Mouse (Mus musculus): ENCODE measurements around the gene Nacc1. TPM values are rescaled to one million over a fixed set of nuclear protein-coding genes. Genes with fewer than 3 reads are reported as not detected.

The Nacc1 gene
- total RNA-seq, 2 experiments from 2014 or later: 59.2 to 92.9 TPM

DNA sequence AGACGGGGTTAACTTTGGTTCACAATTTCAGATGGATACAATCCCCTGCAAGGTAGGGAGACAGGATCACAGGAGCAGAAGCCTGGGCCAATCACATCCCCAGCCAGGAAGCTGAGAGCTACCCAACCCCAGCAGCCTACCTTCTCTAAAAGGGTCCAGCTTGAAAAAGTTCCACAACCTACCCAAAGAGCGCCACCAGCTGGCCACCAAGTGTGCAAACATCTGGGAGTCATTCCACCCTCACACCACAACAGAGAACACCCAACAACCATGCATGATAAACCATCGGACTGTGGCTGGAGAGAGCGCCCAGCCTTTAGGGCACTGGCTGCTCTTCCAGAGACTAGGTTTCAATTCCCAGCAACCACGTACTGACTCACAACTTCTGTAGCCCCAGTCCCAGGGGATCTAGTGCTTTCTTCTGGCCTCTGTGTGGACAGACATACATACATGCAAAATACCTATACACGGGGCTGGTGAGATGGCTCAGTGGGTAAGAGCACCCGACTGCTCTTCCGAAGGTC, 66.5 kb downstream of the Nacc1 start:
- 0 out of 2 replicates have a peak, but pooled peaks have one; percentile 22 for ATAC-seq (replicated peaks; ENCODE audit: poor library complexity, severe bottlenecking)

Other genes with a start within 250 kb of the Nacc1 start
- 33.3 and 44.1 TPM in 2 replicates for gene Ier2, start 25.0 kb downstream of the Nacc1 start, total RNA-seq (2014; fragmentation: Nextera tagmentation)
- gene Ier2, start 25.0 kb downstream of the Nacc1 start, total RNA-seq (2017): 40.7 and 47.6 TPM in 2 replicates
- 76.9 and 123 TPM in 2 replicates for gene Trmt1, start 1.6 kb downstream of the Nacc1 start, total RNA-seq (2014; fragmentation: Nextera tagmentation)
- gene Trmt1, start 1.6 kb downstream of the Nacc1 start, total RNA-seq (2017): 73.8 and 95.9 TPM in 2 replicates
- gene Lyl1, start 13.6 kb upstream of the Nacc1 start, total RNA-seq (2014; fragmentation: Nextera tagmentation): 82.1 and 133 TPM in 2 replicates
- gene Lyl1, start 13.6 kb upstream of the Nacc1 start, total RNA-seq (2017): 65.9 and 73.3 TPM in 2 replicates
- 11.0 and 17.9 TPM in 2 replicates for gene G430095P16Rik, start 35.1 kb upstream of the Nacc1 start, total RNA-seq (2014; fragmentation: Nextera tagmentation)
- gene G430095P16Rik, start 35.1 kb upstream of the Nacc1 start, total RNA-seq (2017): 4.4 and 4.8 TPM in 2 replicates
- gene Nfix, start 112.5 kb upstream of the Nacc1 start, total RNA-seq (2014; fragmentation: Nextera tagmentation): 25.7 and 51.2 TPM in 2 replicates
- 9.5 and 12.8 TPM in 2 replicates for gene Nfix, start 112.5 kb upstream of the Nacc1 start, total RNA-seq (2017)
- gene Dand5, start 135.0 kb upstream of the Nacc1 start, total RNA-seq (2014; fragmentation: Nextera tagmentation): 4.1 and 4.7 TPM in 2 replicates
- 3.6 and 3.7 TPM in 2 replicates for gene Dand5, start 135.0 kb upstream of the Nacc1 start, total RNA-seq (2017)
- gene Gadd45gip1, start 143.7 kb upstream of the Nacc1 start, total RNA-seq (2014; fragmentation: Nextera tagmentation): 17.0 and 19.2 TPM in 2 replicates
- gene Gadd45gip1, start 143.7 kb upstream of the Nacc1 start, total RNA-seq (2017): 46.2 and 52.4 TPM in 2 replicates
- gene Rad23a, start 152.8 kb upstream of the Nacc1 start, total RNA-seq (2014; fragmentation: Nextera tagmentation): 41.8 TPM in 2 replicates
- 20.1 and 21.4 TPM in 2 replicates for gene Rad23a, start 152.8 kb upstream of the Nacc1 start, total RNA-seq (2017)
- 1,333 and 1,645 TPM in 2 replicates for gene Calr, start 159.1 kb upstream of the Nacc1 start, total RNA-seq (2014; fragmentation: Nextera tagmentation)
- 4,572 and 4,672 TPM in 2 replicates for gene Calr, start 159.1 kb upstream of the Nacc1 start, total RNA-seq (2017)
- 90.9 TPM in 2 replicates for gene Farsa, start 169.1 kb upstream of the Nacc1 start, total RNA-seq (2014; fragmentation: Nextera tagmentation)
- gene Farsa, start 169.1 kb upstream of the Nacc1 start, total RNA-seq (2017): 187 and 190 TPM in 2 replicates
- gene Syce2, start 184.2 kb upstream of the Nacc1 start, total RNA-seq (2014; fragmentation: Nextera tagmentation): 172 and 176 TPM in 2 replicates
- gene Syce2, start 184.2 kb upstream of the Nacc1 start, total RNA-seq (2017): 126 and 155 TPM in 2 replicates
- 23.2 and 25.8 TPM in 2 replicates for gene Gcdh, start 206.1 kb upstream of the Nacc1 start, total RNA-seq (2014; fragmentation: Nextera tagmentation)
- gene Gcdh, start 206.1 kb upstream of the Nacc1 start, total RNA-seq (2017): 20.1 and 30.3 TPM in 2 replicates
- gene Klf1, start 214.1 kb upstream of the Nacc1 start, total RNA-seq (2014; fragmentation: Nextera tagmentation): 0.52 and 1.0 TPM in 2 replicates
- 0.43 and 0.72 TPM in 2 replicates for gene Klf1, start 214.1 kb upstream of the Nacc1 start, total RNA-seq (2017)
- 35.6 and 55.5 TPM in 2 replicates for gene Dnase2a, start 220.7 kb upstream of the Nacc1 start, total RNA-seq (2014; fragmentation: Nextera tagmentation)
- gene Dnase2a, start 220.7 kb upstream of the Nacc1 start, total RNA-seq (2017): 59.6 and 117 TPM in 2 replicates
- gene Mast1, start 249.5 kb upstream of the Nacc1 start, total RNA-seq (2014; fragmentation: Nextera tagmentation): not detected in 2 replicates
- gene Mast1, start 249.5 kb upstream of the Nacc1 start, total RNA-seq (2017): not detected in 2 replicates

All from granulocyte monocyte progenitor cell, adult 5-6 weeks (primary cell).